ENCODE assay signal across 15 mouse cellular contexts in genomic region chr16:42803609-42804008, GRCm38 (mm10).
"Had no signal": no experiment of that assay in that cellular context is flagged by ENCODE, and none has a peak within 500 bp of the region (broad histone marks: within the 10 kb centered on the region; RNA-seq: fewer than 3 reads in every experiment).

No protein-coding gene starts in this region.

- ATAC-seq: intestine, embryonic 16.5 days; liver, postnatal 0 days; midbrain, embryonic 13.5 days had no signal

- H3K4me3 ChIP-seq: kidney, embryonic 15.5 days; limb, embryonic 15.5 days; liver, embryonic 13.5 days; midbrain, embryonic 13.5 days; neural tube, embryonic 12.5 days had no signal

- H3K4me2 ChIP-seq: kidney, embryonic 15.5 days; limb, embryonic 15.5 days; liver, embryonic 13.5 days; midbrain, embryonic 13.5 days; neural tube, embryonic 12.5 days had no signal

- H3K4me1 ChIP-seq: kidney, embryonic 15.5 days; limb, embryonic 15.5 days; liver, embryonic 13.5 days; midbrain, embryonic 13.5 days; neural tube, embryonic 12.5 days had no signal

- H3K36me3 ChIP-seq: kidney, embryonic 15.5 days; limb, embryonic 15.5 days; liver, embryonic 13.5 days; midbrain, embryonic 13.5 days; neural tube, embryonic 12.5 days had no signal

- H3K27me3 ChIP-seq: kidney, embryonic 15.5 days; limb, embryonic 15.5 days; liver, embryonic 13.5 days; midbrain, embryonic 13.5 days; neural tube, embryonic 12.5 days had no signal

- H3K9me3 ChIP-seq: kidney, embryonic 15.5 days; limb, embryonic 15.5 days; liver, embryonic 13.5 days had no signal

- DNase-seq: kidney, adult 2 months; kidney, postnatal 36 days; layer of hippocampus, adult 9-11 months; layer of hippocampus, postnatal 36 days; liver, embryonic 13.5 days; liver, postnatal 0 days; lung, postnatal 14 days; spleen, adult 18-20 months; thymus, adult 18-20 months; thymus, postnatal 14 days had no signal

- H3K9ac ChIP-seq: kidney, embryonic 15.5 days; limb, embryonic 15.5 days; liver, embryonic 13.5 days; liver, postnatal 0 days; midbrain, embryonic 13.5 days; neural tube, embryonic 12.5 days had no signal

- H3K27ac ChIP-seq: kidney, embryonic 15.5 days; limb, embryonic 15.5 days; liver, embryonic 13.5 days; midbrain, embryonic 13.5 days; neural tube, embryonic 12.5 days had no signal
